Mouse (Mus musculus): ENCODE data around the gene Dab2ip.

The Dab2ip gene

DNA sequence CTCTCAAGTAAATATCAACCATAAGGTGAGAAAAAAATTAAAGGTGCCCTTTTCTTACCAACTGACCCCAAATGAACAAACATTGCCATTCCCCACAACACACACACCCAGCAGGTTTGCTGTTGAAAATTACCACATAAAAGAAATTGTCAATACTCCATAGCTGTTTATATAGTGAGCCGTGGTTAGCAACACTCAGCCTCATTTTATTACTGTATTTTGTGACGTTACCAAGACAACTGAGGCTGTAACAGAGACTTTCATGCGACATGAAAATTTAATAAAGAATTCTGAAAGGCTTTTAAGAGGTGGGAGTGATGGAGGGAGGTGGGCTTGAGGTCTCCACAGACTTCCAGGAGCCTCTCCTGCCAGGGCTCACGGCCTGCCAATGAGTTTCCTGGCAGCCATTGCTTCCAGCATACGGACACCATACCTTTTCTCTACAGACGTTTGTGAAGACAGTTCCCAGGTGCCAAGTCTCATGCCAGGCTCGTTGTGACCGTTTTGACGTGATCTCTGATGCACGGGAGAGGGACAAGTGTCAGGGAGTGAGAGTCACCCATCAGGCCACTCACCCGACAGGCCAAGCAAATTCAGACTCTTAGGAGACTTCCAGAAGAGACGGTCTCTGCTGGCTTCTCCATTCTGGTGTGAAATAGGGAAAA, 189.4 kb downstream of the Dab2ip start:
- no peak for DNase-seq (ENCODE audit: low read depth, low spot score)

DNA sequence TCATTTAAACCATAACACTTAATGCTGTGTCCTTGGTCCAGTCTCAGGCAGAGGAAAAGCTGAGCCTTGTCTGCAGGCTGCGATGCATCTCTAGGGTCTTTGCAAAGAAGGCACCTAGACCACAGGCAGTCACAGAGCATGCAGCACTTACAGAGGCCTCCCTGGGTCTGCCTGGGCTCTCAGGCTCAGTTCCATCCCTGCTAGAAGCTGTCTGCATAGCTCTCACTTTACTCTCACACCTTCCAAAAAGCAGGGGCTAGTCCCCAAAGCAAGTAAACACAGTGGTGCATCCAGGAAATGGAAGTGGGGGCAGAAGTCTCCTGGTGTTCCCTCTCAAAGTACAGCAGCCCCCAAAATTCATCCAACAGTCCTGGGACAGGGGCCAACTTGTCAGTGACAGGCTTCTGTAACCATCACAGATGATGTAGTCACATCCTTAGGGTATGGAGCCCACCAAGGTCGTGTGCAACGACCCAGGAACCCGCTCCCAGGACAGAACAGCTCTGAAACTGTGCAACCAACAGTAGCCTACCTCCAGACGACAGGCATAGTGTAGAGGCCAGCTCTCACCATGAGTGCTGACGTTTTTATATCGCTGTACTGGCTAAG, 192.6 kb downstream of the Dab2ip start:
- no peak for DNase-seq (ENCODE audit: low read depth, low spot score)

DNA sequence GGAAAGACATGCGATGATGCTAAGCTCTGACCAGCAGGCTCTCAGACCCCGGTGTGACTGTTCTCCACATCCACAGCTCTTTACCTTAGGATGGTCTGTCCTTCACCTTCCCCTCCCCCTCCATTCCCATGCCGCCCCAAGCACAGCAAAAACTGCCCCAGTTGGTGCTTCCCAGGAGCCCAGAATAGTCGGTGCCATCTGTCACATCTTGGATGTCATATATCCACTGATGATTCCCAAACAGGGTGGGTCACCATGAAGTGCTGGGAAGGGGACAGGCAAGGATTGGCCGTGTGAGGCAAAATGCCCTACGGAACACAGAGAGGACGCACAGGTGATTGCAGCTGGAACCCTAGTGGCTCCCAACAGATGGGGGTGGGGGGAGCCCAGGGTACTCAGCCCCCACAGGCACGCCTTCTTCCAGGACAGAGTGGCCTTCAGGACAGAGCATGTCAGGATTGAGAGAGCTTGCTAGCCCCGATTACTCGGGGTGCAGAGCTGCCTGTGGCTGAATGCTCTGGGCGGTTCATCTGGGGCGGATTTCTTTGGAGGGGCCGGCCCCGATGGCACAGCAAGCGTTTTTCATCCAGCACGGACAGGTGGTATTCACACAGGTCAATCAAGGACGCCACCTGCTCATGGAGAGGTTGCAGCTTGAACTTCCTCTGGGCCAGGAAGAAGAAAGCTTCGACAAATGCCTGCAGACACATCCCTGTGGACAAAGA, 193.9 kb downstream of the Dab2ip start:
- DNase-seq (ENCODE audit: low read depth, low spot score): no peak

DNA sequence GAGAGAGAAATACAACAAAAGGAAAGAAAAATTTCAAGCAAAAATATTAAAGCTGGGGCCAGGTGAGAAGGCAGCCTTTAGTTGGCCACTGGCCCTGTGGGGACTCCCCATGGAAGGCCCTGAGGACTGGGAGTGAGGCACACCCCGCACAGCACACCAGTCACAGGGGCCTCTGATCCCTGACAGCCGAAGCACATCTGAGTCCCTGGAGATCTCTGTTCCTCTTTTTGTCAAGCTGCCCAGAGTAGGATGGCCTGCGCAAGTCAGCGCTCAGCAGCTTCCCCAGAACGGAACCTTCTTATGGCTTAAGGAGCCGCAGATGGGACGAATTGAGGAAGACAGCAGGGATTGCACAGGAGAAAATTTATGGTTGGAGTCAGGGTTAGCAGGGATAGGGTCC, 198.4 kb downstream of the Dab2ip start:
- DNase-seq (ENCODE audit: low read depth, low spot score): no peak

DNA sequence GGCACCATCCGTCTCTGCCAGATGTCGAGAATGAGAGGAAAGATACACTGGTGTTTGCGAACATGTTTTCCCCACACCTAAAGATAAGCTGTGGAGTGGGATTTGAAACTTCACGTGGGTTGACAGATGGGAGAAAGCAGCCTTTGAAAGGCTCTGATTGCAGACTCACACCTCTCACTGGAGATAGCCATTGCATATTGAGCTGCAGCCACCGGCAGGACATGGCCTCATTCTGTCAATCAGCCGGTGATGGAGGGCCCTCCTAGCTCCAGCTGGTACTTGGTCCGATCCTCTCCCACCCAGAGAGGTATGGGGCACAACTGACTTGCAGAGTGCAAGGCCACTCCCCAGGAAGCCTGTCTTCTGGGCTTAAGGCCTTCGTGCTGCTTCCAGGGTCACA, 202.3 kb downstream of the Dab2ip start:
- no peak for DNase-seq (ENCODE audit: low read depth, low spot score)

DNA sequence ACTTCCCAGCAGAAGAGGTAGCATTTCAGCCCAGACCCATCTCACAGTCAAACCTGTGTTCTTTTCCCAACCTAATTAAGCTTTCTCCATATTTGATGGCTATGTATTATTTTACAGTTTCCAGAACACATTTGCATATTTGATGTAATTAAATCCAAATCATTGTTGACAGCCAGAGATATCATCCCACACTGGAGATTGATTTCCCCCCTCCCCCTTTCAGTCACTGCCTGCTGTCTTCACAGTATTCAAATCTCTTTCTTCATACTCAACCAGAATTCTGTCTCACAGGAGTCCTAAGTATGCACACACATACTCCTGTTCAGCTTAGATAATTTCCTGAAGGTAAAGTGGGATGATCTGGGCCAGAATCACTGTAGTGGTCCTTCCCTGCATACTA, 202.8 kb downstream of the Dab2ip start:
- no peak for DNase-seq (ENCODE audit: low read depth, low spot score)

DNA sequence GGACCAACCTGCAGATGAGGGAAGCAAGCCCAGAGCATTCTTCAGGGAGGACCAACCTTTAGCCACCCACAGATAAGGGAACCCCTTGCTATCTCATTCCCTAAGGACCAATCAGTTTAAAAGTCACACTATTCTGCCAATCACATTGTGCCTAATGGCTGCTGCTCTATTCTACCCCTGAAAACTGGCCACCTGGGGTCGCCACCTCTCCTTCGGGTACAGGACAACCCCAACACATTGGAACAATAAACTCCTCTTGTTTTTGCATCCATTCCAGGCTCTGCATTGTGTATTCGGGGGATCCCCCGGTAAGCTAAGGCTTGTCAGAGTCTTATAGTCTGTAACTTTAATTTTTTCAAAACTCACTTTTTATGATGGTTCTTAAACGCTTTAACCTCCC, 203.4 kb downstream of the Dab2ip start:
- DNase-seq (ENCODE audit: low read depth, low spot score): no peak

DNA sequence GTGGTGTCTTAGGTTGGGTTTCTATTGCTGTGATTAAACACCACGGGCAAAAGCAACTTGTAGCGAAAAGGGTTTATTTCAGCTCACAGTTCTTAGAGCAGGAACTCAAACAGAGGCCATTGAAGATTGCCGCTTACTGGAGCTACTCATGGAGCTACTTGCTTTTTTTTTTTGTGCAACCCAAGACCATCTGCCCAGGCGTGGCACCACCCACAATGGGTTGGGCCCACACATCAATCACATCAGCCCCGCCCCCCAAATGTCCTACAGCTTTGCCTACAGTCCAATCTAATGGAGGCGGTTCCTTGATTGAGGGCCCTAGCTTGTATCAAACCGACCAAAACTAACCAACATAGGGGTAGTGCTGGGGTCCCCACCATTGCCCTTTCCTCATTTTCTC, 205.8 kb downstream of the Dab2ip start:
- DNase-seq (ENCODE audit: low read depth, low spot score): no peak

DNA sequence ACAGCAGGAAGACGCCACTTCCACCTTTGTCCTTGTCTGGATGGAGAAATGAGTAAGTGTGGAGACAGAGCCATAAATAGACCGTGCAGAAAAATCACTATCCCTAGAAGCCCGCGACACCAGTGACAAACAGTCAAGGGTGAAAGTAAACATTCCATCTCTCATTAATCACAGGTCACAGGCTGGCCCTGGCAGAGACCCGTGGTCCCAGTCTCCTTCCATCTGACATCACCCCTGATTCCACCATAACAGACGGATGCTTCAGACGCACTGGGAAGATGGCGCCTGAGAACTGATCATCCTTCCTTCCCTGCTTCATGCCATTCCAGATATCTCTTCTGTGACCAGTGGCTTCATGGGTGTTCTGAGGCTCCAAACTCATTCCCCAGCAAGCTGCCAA, 206.3 kb downstream of the Dab2ip start:
- no peak for DNase-seq (ENCODE audit: low read depth, low spot score)

DNA sequence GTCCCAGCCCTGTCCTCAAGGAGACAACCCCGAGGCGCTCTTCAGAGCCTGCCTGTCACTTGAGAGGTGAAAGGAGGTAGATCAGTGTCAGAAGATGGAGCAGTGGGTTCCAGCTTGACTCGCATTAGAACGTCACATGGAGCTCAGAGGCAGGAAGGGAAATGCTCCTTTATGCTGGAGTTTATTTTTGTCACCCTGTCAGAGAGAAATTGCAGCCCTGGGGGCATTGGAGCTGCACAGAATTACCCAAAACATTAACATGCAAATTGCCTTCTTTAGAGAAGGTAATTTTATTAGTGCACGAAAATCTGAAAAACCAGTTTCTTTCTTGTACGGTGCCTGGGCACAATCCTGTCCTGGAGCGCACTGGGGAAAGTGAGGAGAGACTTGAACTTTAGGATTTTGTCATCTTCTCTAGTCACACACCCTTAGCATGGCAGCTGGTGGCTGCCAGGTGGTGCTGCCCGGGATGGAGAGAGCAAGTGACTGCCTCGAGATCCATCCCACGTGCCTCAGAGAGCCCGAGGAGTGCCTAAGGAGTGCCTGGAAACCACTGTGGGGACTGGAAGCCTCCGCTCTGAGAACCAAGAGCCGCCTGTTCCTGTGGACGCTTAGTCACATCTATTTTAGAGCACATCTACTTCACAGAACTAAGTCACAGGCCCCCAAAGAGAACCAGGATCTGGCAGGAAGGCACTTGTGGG, 209.9 kb downstream of the Dab2ip start:
- DNase-seq (ENCODE audit: low read depth, low spot score): no peak

DNA sequence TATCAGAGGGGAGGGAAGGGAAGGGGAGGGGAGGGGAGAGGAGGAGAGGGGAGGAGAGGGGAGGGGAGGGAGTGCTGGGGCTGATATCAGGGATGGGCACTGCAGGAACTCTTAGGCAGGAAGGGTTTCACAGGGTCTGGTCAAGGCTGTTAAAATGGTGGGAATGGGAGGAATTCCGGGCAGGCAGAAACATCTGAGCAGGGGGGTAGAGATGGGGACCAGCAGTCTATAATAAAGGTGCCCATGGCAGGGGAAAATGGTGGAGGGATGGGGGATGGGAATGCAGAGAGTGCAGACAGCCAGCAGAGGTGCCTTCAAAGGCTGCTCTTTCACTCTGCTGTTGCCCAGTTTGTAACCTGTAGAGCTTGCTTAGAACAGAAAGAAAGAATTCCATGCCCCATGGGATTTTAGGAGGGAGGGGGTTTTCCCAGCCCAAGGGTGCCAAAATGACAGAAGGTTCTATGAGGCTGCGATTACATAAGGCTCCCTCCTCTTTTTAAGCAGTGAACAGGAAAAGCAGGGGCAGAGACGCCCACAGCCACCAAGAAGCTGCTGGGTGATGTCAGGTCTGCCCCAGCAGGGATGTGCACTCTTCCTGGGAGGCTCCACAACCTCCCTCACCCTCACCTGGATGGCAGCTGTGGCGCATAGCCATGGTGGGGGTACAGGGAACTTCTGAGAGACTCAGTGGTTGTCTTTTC, 210.6 kb downstream of the Dab2ip start:
- no peak for DNase-seq (ENCODE audit: low read depth, low spot score)

DNA sequence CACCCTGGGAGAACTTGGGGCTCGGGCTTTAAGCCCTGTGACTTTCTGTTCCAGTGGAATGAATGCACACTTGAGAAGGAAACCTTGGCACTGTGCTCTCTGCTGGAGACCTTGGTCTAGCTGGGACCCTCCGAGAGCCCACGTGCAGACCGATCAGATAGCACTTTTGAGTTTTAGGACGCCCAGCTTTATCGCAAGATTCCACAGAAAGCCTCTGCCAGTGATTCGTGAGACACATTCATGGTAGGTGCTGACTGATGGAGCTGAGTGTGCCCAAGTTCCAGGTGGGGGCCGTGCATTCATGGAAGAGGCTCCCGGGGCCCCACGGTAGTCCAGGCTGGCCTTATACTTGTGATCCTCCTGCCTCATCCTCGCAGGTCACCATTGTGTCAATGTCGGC, 211.3 kb downstream of the Dab2ip start:
- DNase-seq (ENCODE audit: low read depth, low spot score): no peak

DNA sequence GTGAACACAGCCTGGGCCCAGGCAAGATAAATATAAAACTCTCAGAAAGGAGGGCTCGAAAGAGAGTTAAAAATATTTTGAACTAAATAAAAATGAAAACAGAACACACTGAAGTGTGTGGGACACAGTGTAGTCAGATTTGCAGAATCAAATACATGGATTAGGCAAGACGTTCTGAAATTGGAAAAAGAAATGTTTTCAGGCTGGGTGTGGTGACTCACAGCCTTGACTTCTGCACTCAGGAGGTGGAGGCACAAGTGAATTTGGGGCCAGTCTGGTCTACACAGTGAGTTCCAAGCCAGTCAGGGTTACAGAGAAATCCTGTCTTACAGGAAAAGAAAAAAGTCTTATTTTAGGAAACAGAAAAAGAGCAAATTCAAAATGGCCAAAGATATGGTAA, 212.5 kb downstream of the Dab2ip start:
- no peak for DNase-seq (ENCODE audit: low read depth, low spot score)

DNA sequence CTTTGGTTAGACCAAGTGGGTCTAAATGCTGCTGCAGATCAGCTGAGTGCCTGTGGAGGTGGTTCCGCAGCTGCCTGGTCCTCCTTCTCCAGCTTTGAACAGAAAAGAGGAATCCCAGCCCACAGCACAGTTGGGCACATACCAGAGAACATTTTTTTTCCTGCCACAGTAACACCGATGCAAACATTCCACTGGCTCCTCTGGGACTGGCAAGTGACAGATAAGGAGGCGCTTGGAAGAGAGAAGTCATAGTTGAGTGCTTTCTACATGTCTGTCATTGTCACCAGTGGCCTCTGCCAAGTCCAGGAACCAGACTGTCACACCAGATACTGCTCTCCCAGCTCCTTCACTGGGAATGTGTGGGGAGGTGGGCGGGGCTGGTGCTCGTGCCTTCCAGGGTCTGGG, 217.6 kb downstream of the Dab2ip start:
- no peak for DNase-seq (ENCODE audit: low read depth, low spot score)

DNA sequence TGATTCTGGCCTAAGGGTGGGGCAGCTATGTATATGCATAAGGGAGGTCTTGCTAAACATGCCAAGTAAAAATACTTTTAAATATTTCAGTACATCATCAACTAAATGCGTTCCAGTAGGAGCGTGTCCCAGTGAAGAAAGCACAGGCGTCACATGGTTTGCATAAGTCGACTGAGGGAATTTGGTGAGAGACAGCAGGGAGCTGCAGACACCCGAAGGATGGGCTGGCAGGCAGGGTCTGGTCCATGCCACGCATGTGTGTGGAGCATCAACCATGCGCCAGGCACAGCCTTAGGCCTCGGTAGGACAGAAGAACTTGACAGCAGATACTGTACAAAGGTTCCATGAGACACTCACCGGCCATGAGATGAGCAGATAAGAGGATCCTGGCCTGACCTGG, 218.9 kb downstream of the Dab2ip start:
- DNase-seq (ENCODE audit: low read depth, low spot score): no peak

DNA sequence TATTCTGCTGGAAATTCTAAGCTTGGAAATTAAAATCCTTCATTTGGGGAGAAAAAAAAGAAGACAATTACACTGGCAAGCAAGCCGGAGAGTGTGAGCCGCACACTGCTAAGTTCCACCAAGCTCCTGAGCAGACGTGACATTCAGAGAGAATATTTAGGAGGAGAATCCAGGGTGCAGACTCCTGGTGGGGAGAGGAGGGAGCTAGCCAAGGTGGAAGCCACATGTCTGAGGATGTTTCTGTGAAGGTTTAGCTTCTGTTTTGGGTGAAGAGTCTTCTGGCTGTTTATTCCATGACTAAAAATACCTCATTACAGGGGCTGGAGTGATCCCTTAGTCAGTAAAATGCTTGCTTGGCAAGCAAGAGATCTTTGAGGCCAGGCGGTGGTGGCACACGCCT, 221.2 kb downstream of the Dab2ip start:
- no peak for DNase-seq (ENCODE audit: low read depth, low spot score)

Measured in CD4-positive, CD25-positive, alpha-beta regulatory T cell, adult 2 months (primary cell).